Mouse (Mus musculus) 3134 (cell line): ENCODE data around the gene Zkscan1.
"Not testable (repeated sequence)": the region's sequence is repeated elsewhere in the genome, so short reads cannot be mapped to it uniquely, and the experiment has no call there.

Experiments
- DNase-seq: peaks from one replicate; pipeline ENCODE4 v3.0.0-alpha.2; 2011; ENCODE audit warnings: low spot score; ENCODE audit not compliant: insufficient read length; ENCODE audit errors: extremely low read depth

Zkscan1 gene

GRCm38 (mm10) chr5:138084996-138085395 lies at the start of gene Zkscan1:
Gene Zkscan1 (plus strand): TSS chr5:138085084.
- peak; percentile 80 for DNase-seq

- DNase-seq: not testable (repeated sequence)
Measured at GRCm38 (mm10) chr5:138052894-138053293, 32.0 kb upstream of the Zkscan1 start, which contains the start of gene Smok3c. Gene Smok3c (plus strand): TSS chr5:138053194.

- DNase-seq: no peak
Measured at GRCm38 (mm10) chr5:138073803-138074202, 11.1 kb upstream of the Zkscan1 start.

GRCm38 (mm10) chr5:138075684-138076083 lies 9.2 kb upstream of the Zkscan1 start:
- DNase-seq: no peak

GRCm38 (mm10) chr5:138076148-138076547 lies 8.7 kb upstream of the Zkscan1 start:
- DNase-seq: no peak

- no peak for DNase-seq
Measured at GRCm38 (mm10) chr5:138080456-138080855, 4.4 kb upstream of the Zkscan1 start.

GRCm38 (mm10) chr5:138081446-138081845 lies 3.4 kb upstream of the Zkscan1 start:
- DNase-seq: no peak

- no peak for DNase-seq
Measured at GRCm38 (mm10) chr5:138083318-138083900, 1.5 kb upstream of the Zkscan1 start.

- DNase-seq: no peak
Measured at GRCm38 (mm10) chr5:138083936-138084335, 948 bp upstream of the Zkscan1 start.

- no peak for DNase-seq
Measured at GRCm38 (mm10) chr5:138084507-138084906, 377 bp upstream of the Zkscan1 start.

GRCm38 (mm10) chr5:138085421-138085911 lies 582 bp downstream of the Zkscan1 start:
- DNase-seq: no peak

GRCm38 (mm10) chr5:138086842-138087241 lies 2.0 kb downstream of the Zkscan1 start:
- no peak for DNase-seq

GRCm38 (mm10) chr5:138088366-138088765 lies 3.5 kb downstream of the Zkscan1 start:
- DNase-seq: no peak

GRCm38 (mm10) chr5:138089108-138089551 lies 4.2 kb downstream of the Zkscan1 start:
- no peak for DNase-seq

GRCm38 (mm10) chr5:138090271-138090670 lies 5.4 kb downstream of the Zkscan1 start:
- no peak for DNase-seq

GRCm38 (mm10) chr5:138090737-138091136 lies 5.9 kb downstream of the Zkscan1 start:
- no peak for DNase-seq

GRCm38 (mm10) chr5:138092771-138093170 lies 7.9 kb downstream of the Zkscan1 start:
- DNase-seq: no peak

- no peak for DNase-seq
Measured at GRCm38 (mm10) chr5:138094474-138094873, 9.6 kb downstream of the Zkscan1 start.

GRCm38 (mm10) chr5:138104976-138105375 lies 20.1 kb downstream of the Zkscan1 start:
- no peak for DNase-seq

GRCm38 (mm10) chr5:138107130-138107529 lies 22.2 kb downstream of the Zkscan1 start:
- no peak for DNase-seq

GRCm38 (mm10) chr5:138109847-138110396 lies 25.0 kb downstream of the Zkscan1 start:
- not testable (repeated sequence) for DNase-seq
